Mouse (Mus musculus): ENCODE results near the gene Pdpk1.

- TF ChIP-seq CTCF (IDR thresholded peaks at IDR 0.05), result no peak
- no peak for TF ChIP-seq EP300 (IDR thresholded peaks at IDR 0.05)
Observed at GRCm38 (mm10) chr17:24139256-24139655, 11.5 kb downstream of the Pdpk1 start.
